Mouse (Mus musculus) layer of hippocampus, adult 6 months (tissue): Measurements from ENCODE around the gene Olfr642. TPM values are rescaled to one million over a fixed set of nuclear protein-coding genes. Genes with fewer than 3 reads are reported as not detected.

ENCODE experiments used
- long read RNA-seq, 2 experiments: library from polyadenylated mRNA; unstranded; transcript quantifications; one replicate each; pipeline ENCODE4 v2.0.0; 2019 to 2020
- polyA plus RNA-seq: library from polyadenylated mRNA; unstranded; fragments of <200 nt; fragmentation: Nextera tagmentation; gene quantifications from 2 replicates; pipeline ENCODE4 v1.2.3, GENCODE M21; 2021

Olfr642 gene
- polyA plus RNA-seq = not detected in 2 replicates
- long read RNA-seq, experiment 1 = 0 reads
- long read RNA-seq, experiment 2 = 0 reads

GRCm38 (mm10) chr7:104052566-104052965 is at the start of gene Olfr642:
Gene Olfr642, minus strand, starts transcription at chr7:104052666.

GRCm38 (mm10) chr7:104085365-104085764 is 32.9 kb upstream of the Olfr642 start, which contains the start of gene Olfr645:
Gene Olfr645, minus strand, starts transcription at chr7:104085465.

DNA sequence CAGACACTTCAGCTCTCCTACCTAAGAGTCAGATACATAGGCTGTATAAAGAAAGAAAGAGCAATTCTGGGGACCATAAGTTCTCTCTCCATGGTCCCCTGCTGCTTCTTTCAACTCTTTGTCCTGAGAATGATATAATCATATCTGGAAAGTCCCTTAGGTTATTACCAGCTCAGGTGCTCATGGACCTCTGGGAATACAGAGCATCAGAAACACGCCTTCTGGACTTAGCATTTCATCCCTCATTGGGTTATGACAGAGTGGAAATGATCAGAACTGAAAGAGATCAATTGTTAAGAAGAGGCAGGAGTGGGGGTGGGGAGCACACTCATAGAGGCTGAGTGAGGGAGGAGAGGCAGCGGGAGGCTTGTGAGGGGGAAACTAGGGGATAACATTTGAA is 19.3 kb upstream of the Olfr642 start, which contains the start of gene Olfr644:
Gene Olfr644 (minus strand): TSS at position 101 of the 400 bp plus-strand sequence.

DNA sequence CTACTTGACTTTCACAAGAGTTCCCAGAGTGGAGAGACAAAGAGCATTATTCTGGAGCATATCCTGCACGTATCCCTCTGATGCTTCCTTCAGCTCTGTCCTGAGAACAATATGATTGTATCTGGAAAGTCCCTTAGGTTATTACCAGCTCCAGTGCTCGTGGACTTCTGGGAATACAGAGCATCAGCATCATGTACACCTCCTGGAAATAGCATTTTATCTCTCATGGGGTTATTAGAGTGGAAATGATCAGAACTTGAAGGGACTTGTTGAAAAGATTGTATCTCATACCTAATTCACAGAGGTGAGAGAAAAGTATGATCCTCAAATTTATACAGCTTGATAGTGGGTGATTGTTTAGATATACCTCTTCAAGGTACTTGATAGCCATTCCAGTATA is 8.9 kb upstream of the Olfr642 start, which contains the start of gene 4930516K23Rik:
Gene 4930516K23Rik (minus strand): TSS at position 101 of the 400 bp plus-strand sequence.

DNA sequence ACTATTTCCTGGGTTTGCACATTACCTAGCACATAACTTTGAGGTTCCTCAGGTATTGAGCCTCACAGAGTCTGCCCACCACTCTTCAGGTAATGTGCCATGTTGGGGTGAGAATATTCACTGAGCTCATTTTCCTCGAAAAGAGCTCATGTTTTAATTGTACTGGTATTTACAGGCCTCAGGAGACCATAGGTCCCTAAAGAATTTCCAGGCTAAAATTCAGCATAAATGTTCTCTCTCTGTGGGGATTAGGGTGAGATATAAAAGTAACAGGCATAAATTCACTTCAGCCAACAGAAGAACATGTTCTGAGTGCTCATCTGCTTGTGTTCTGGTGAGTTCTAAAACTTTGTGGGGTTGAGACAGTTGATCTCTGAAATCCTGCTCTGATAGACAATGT is 17.3 kb downstream of the Olfr642 start, which contains the start of gene Olfr641:
Gene Olfr641 (plus strand): TSS at position 301 of the 400 bp plus-strand sequence.

DNA sequence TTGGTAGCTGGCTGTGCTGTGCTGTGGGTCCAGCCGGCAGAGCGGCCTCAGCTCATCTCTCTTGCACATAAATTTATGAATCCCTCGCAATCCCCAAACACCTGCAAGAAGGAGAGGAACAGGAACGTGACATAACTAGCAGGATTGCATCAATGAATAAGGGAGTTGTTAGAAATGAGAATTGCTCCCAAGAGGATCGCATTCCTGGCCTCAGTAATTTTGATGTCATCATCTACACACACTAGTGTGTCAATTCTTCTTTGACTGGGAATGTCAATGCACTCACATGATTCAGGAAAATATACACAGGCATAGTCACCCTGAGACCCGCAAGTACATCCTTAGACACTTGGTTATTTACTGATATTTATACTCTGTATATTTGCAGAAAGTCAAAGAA is 27.0 kb downstream of the Olfr642 start, which contains the start of gene Olfr640:
Gene Olfr640 (minus strand): TSS at position 101 of the 400 bp plus-strand sequence.

DNA sequence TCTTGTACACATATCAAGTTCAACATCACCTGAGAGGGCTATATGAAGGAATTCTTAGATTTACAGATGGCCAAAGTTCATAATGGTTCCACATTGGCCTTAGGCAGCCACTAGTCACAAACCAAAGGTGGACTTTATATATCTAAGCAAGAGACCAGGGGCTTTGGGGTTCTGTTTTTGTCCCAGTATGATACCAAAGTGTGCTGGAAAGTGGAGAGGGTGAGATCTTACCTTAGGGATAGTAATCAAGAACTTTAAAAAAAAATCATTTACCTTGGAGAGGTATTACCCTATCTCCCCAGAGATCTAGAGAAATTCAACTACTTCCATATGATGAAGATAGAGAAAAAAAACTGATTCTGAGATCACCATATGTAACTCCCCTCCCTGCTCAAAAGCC is 35.3 kb downstream of the Olfr642 start, which contains the start of gene Olfr639:
Gene Olfr639 (minus strand): TSS at position 101 of the 400 bp plus-strand sequence.

GRCm38 (mm10) chr7:103998446-103998845 is 54.0 kb downstream of the Olfr642 start, which contains the start of gene Olfr638:
Gene Olfr638, plus strand, starts transcription at chr7:103998746.

Other genes starting within 250 kb of the Olfr642 start
- 0.80 and 2.0 TPM in 2 replicates for gene Hbb-bt, start 238.7 kb downstream of the Olfr642 start, polyA plus RNA-seq
- gene Hbb-bs, start 224.6 kb downstream of the Olfr642 start, polyA plus RNA-seq = 6.5 and 12.6 TPM in 2 replicates
- gene Hbb-bh2, start 212.1 kb downstream of the Olfr642 start, polyA plus RNA-seq = not detected in 2 replicates
- gene Hbb-bh1, start 209.5 kb downstream of the Olfr642 start, polyA plus RNA-seq = not detected in 2 replicates
- not detected in 2 replicates for gene Hbb-y, start 199.4 kb downstream of the Olfr642 start, polyA plus RNA-seq
- not detected in 2 replicates for gene Olfr66, start 166.4 kb downstream of the Olfr642 start, polyA plus RNA-seq
- gene Olfr64, start 158.2 kb downstream of the Olfr642 start, polyA plus RNA-seq = not detected in 2 replicates
- not detected in 2 replicates for gene Olfr65, start 149.2 kb downstream of the Olfr642 start, polyA plus RNA-seq
- not detected in 2 replicates for gene Olfr631, start 123.8 kb downstream of the Olfr642 start, polyA plus RNA-seq
- not detected in 2 replicates for gene Olfr632, start 118.3 kb downstream of the Olfr642 start, polyA plus RNA-seq
- gene Olfr633, start 108.2 kb downstream of the Olfr642 start, polyA plus RNA-seq = not detected in 2 replicates
- not detected in 2 replicates for gene Olfr635, start 81.5 kb downstream of the Olfr642 start, polyA plus RNA-seq
- gene Olfr638, start 53.9 kb downstream of the Olfr642 start, polyA plus RNA-seq = not detected in 2 replicates
- not detected in 2 replicates for gene Olfr639, start 35.4 kb downstream of the Olfr642 start, polyA plus RNA-seq
- gene Olfr640, start 27.1 kb downstream of the Olfr642 start, polyA plus RNA-seq = not detected in 2 replicates
- not detected in 2 replicates for gene Olfr641, start 17.2 kb downstream of the Olfr642 start, polyA plus RNA-seq
- gene 4930516K23Rik, start 8.8 kb upstream of the Olfr642 start, polyA plus RNA-seq = not detected in 2 replicates
- gene Olfr644, start 19.2 kb upstream of the Olfr642 start, polyA plus RNA-seq = not detected in 2 replicates
- not detected in 2 replicates for gene Olfr645, start 32.8 kb upstream of the Olfr642 start, polyA plus RNA-seq
- gene Olfr646, start 52.2 kb upstream of the Olfr642 start, polyA plus RNA-seq = not detected in 2 replicates
- not detected in 2 replicates for gene Ubqln5, start 77.2 kb upstream of the Olfr642 start, polyA plus RNA-seq
- gene Olfr643, start 84.7 kb upstream of the Olfr642 start, polyA plus RNA-seq = not detected in 2 replicates
- not detected in 2 replicates for gene Ubqln3, start 90.6 kb upstream of the Olfr642 start, polyA plus RNA-seq
- not detected in 2 replicates for gene Ubqlnl, start 97.9 kb upstream of the Olfr642 start, polyA plus RNA-seq
- not detected in 2 replicates for gene Olfm5, start 112.2 kb upstream of the Olfr642 start, polyA plus RNA-seq
- not detected in 2 replicates for gene Olfr648, start 130.7 kb upstream of the Olfr642 start, polyA plus RNA-seq
- gene Olfr649, start 143.3 kb upstream of the Olfr642 start, polyA plus RNA-seq = not detected in 2 replicates
- 0.15 and 0.18 TPM in 2 replicates for gene Trim6, start 166.1 kb upstream of the Olfr642 start, polyA plus RNA-seq
- gene Trim34a, start 191.8 kb upstream of the Olfr642 start, polyA plus RNA-seq = 1.2 and 2.2 TPM in 2 replicates
- gene Trim5, start 235.4 kb upstream of the Olfr642 start, polyA plus RNA-seq = 0.15 and 0.21 TPM in 2 replicates